Mouse (Mus musculus) E14TG2a.4 (cell line): ENCODE measurements at regions not wholly inside any gene's neighbourhood (a gene's known extent, or its start where the extent isn't known, plus 50 kb on each side); places are given as distances from the start of the nearest gene placed in this dataset.

ENCODE experiments used
- H3K27me3 ChIP-seq: 2 replicates; pipeline ENCODE4 v1.6.1; 2014; ENCODE audit warnings: low read length, control low read depth; ENCODE audit not compliant: insufficient read depth
- H3K36me3 ChIP-seq: 2 replicates; pipeline ENCODE4 v1.6.1; 2014; ENCODE audit warnings: low read length, control low read depth; ENCODE audit not compliant: insufficient read depth
- H3K4me1 ChIP-seq: replicated peaks from 2 replicates; pipeline ENCODE4 v1.6.1; 2014; ENCODE audit warnings: low read depth, low read length, control low read depth
- H3K4me3 ChIP-seq: replicated peaks from 2 replicates; pipeline ENCODE4 v1.5.1; 2014; ENCODE audit warnings: mild to moderate bottlenecking, low read length
- H3K9me3 ChIP-seq: 2 replicates; pipeline ENCODE4 v1.6.1; 2014; ENCODE audit warnings: low read length, control low read depth
- CTCF ChIP-seq: conservative IDR thresholded peaks from 2 replicates; pipeline ENCODE4 v1.5.1; 2014; ENCODE audit warnings: low read length
- NANOG ChIP-seq: IDR thresholded peaks from 2 replicates; pipeline ENCODE4 v1.6.1; 2014; ENCODE audit warnings: borderline replicate concordance, low read length, mixed read lengths
- POU5F1 ChIP-seq: IDR thresholded peaks from 2 replicates; pipeline ENCODE4 v1.6.1; 2014; ENCODE audit warnings: low read length, borderline replicate concordance

- Histone ChIP-seq H3K27me3 (no peaks in the 10 kb centered on the region), H3K9me3 (peaks cover 7% of the 10 kb centered on the region), H3K36me3 (no peaks in the 10 kb centered on the region), H3K4me3 (no peak overlapping the region), H3K4me1 (no peaks in the 10 kb centered on the region)
- TF ChIP-seq NANOG, result no peak
- no peak for TF ChIP-seq CTCF
- TF ChIP-seq POU5F1, result no peak
Observed at GRCm38 (mm10) chr4:9161814-9162133, 922.9 kb upstream of the Car8 start.

DNA sequence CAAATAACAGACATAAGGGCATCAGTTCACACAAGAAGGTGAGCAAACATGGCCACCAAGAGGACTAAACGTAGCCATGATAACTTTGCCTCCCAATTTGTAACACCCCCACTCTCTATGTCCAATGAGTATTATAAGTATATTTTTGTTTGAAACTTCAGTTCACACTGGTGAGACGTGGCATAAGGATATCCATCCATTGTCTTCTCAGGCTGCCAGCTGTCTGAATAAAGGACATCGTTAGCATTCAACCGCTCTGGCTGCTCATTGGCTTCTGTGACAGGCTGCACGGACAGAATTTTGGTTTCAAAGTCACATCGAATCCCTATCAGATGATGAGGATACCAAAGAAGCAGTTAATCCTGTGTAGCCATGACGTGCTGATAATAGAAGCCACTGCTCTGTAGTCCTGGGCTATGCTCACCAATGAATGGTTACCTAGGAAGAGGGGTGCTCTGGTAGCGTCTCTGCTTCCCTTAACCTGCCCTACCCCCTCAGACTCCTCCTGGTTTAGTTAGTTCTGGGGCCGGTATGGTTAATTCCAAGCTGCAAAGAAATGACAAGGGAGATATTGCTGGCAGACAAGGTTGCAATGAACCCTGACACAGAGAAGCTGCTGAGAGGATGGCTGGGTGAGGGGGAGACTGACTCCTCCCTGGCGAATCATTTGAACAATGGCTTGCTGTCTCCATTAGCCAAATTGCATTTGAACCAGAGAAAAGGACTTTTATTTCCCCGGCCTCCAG is 922.4 kb upstream of the Car8 start:
- H3K4me3 ChIP-seq, result no peak overlapping the region
- no peaks in the 10 kb centered on the region for H3K4me1 ChIP-seq
- H3K36me3 ChIP-seq, result no peaks in the 10 kb centered on the region
- H3K27me3 ChIP-seq, result no peaks in the 10 kb centered on the region
- TF ChIP-seq POU5F1, result no peak
- TF ChIP-seq CTCF, result no peak
- TF ChIP-seq NANOG, result no peak
- H3K9me3 ChIP-seq, result peaks cover 12% of the 10 kb centered on the region

GRCm38 (mm10) chr4:9147732-9148131 is 908.9 kb upstream of the Car8 start:
- Histone ChIP-seq H3K4me3 (no peak overlapping the region), H3K27me3 (0 out of 2 replicates have a peak, but pooled peaks cover 3% of the 10 kb centered on the region), H3K4me1 (peaks cover 15% of the 10 kb centered on the region; the same call in 1 of the 2 replicates), H3K36me3 (no peaks in the 10 kb centered on the region), H3K9me3 (no peaks in the 10 kb centered on the region)
- TF ChIP-seq CTCF (no peak), POU5F1 (no peak), NANOG (no peak)

DNA sequence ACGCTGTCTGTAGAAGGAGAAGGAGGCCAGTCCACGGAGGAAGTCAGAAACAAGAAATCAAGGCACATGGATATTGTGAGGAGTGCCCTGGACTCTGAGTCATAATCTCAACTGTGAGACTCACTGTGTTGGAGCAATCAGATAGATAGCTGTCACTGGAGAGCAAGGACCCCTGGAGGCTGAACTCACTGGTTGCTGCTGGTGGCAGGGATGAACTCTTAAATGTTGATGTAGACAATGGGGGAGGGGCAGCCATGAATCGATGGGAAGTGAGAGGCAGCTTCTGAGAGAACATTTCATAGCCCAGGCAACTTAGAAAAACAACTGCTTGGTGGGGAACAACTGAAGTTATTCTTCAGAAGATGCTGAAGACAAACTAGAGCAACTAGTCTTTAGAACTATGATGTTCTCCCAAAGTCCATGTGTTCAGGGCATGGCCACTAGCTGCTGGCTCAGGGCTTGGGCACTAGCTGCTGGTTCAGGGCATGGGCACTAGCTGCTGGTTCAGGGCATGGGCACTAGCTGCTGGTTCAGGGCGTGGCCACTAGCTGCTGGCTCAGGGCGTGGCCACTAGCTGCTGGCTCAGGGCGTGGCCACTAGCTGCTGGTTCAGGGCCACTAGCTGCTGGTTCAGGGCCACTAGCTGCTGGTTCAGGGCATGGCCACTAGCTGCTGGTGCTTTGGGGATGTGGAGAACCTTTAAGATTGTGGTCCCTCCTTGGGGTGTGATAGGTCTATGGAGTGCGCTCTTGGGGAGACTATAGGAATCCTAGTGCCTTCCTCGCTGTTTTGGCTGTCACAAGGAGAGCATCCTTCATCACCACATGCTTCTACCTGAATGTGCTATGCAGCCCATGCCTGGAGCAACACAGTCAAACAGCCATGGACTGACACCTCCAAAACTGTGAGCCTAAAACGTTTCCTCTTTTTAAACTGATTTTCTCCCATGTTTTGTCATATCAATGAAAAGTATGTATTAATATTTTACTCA is 905.7 kb upstream of the Car8 start:
- TF ChIP-seq POU5F1, result no peak
- TF ChIP-seq CTCF, result no peak
- TF ChIP-seq NANOG, result no peak
- peaks cover 15% of the 10 kb centered on the region; the same call in 1 of the 2 replicates for H3K4me1 ChIP-seq
- H3K36me3 ChIP-seq, result no peaks in the 10 kb centered on the region
- no peaks in the 10 kb centered on the region for H3K9me3 ChIP-seq
- H3K27me3 ChIP-seq, result 0 out of 2 replicates have a peak, but pooled peaks cover 3% of the 10 kb centered on the region
- H3K4me3 ChIP-seq, result no peak overlapping the region

DNA sequence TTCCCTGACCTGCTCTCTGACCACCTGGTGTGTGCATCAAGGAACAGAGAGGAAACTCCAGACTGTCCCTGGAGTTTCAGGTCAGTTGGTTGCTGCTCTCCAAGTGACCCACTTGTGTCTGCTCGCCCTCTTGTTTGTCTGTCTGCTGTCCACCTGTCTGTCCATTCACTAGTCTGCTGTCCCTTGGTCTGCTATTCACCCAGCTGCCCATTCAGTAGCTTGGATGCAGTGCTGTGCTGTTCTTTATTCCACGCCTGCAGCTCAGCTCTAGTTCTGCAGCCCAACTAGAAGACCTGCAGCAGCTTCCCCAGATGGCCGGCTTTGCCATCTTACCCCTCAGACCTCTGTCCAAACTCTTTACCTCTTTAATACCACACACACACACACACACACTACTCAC is 904.2 kb upstream of the Car8 start:
- H3K9me3 ChIP-seq, result no peaks in the 10 kb centered on the region
- TF ChIP-seq NANOG, result no peak
- no peak for TF ChIP-seq CTCF
- no peak for TF ChIP-seq POU5F1
- H3K4me1 ChIP-seq, result peaks cover 8% of the 10 kb centered on the region; the same call in 1 of the 2 replicates
- no peaks in the 10 kb centered on the region for H3K36me3 ChIP-seq
- no peak overlapping the region for H3K4me3 ChIP-seq
- H3K27me3 ChIP-seq, result peaks cover 4% of the 10 kb centered on the region; the same call in 1 of the 2 replicates

DNA sequence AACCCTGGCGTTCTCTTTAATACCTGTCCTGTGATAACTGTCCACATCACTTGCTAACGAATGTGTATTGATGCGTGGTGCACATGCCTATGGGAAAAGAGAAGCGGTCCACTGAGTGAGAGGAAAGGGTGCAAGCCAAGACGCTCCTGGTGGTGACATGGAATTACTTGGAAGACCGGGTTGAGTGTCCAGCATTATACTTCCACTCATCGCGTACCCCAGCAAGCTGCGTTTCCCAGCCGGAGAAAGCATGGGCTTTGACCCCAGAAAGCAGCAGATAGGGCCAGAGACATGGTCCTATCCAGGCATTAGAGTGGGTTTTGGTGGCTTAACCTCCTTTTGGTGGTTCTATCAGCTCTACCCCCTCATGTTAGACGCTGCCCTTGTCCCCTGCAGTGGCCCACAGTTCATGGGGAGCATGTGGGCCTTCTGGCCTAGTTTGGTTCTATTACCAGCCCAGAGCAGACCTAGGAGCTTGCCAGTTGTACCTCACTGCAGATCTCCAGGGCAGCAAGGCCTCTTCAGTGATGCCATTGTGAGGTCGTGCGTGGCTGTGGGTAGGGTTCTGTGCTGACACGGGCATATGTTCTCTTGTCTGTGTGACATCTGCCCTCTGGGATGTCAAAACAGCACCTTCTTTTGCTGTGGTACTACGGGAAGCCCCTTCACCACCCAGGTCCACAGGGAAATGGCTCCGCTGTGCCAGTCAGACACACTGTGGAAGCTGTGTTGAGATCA is 903.3 kb upstream of the Car8 start:
- H3K9me3 ChIP-seq, result no peaks in the 10 kb centered on the region
- peaks cover 3% of the 10 kb centered on the region; the same call in 1 of the 2 replicates for H3K4me1 ChIP-seq
- TF ChIP-seq POU5F1, result no peak
- no peak for TF ChIP-seq CTCF
- TF ChIP-seq NANOG, result no peak
- H3K27me3 ChIP-seq, result peaks cover 4% of the 10 kb centered on the region; the same call in 1 of the 2 replicates
- no peak overlapping the region for H3K4me3 ChIP-seq
- no peaks in the 10 kb centered on the region for H3K36me3 ChIP-seq

DNA sequence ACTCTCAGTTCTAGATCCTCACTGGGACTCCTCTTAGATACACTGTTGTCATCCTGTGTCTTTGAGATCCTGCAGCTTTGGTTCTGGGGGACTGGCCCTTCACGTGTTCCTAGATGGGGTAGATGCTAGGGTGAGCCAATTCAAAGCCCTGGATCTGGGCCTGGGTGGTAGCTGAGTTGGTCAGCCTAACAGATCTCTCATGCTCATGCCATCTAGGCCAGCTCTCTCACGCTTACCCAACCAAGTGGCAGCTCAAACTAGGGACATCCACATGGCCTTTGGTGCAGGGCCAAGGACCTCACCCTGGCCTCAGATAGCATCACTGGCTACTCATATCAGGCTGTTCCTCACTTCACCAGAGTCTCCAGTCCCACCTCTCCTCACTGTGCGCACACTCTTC is 901.9 kb upstream of the Car8 start:
- TF ChIP-seq NANOG, result no peak
- Histone ChIP-seq H3K4me3 (no peak overlapping the region), H3K4me1 (peaks cover 12% of the 10 kb centered on the region), H3K36me3 (no peaks in the 10 kb centered on the region), H3K9me3 (no peaks in the 10 kb centered on the region), H3K27me3 (peaks cover 8% of the 10 kb centered on the region)

GRCm38 (mm10) chr4:9136657-9137056 is 897.8 kb upstream of the Car8 start:
- H3K4me1 ChIP-seq, result peaks cover 21% of the 10 kb centered on the region
- H3K36me3 ChIP-seq, result no peaks in the 10 kb centered on the region
- H3K4me3 ChIP-seq, result no peak overlapping the region
- H3K27me3 ChIP-seq, result peaks cover 17% of the 10 kb centered on the region
- H3K9me3 ChIP-seq, result no peaks in the 10 kb centered on the region
- TF ChIP-seq POU5F1, result no peak
- no peak for TF ChIP-seq NANOG
- TF ChIP-seq CTCF, result no peak
